Mouse (Mus musculus) liver, adult 2 months (tissue): ENCODE results near the gene Tada2b.
A peak's percentile ranks its signal among the peaks of the same experiment; 100 is the strongest.

ENCODE experiments used
- CTCF ChIP-seq: fragments of 200-500 bp; IDR thresholded peaks from 2 replicates; pipeline ENCODE4 v1.5.1; 2011; ENCODE audit warnings: low read depth, low read length, control low read depth
- POLR2A ChIP-seq: fragments of 200-500 bp; IDR thresholded peaks from 2 replicates; pipeline ENCODE4 v1.6.1; 2011; ENCODE audit warnings: low read length, control low read depth; ENCODE audit not compliant: insufficient read depth; ENCODE audit errors: extremely low read depth

DNA sequence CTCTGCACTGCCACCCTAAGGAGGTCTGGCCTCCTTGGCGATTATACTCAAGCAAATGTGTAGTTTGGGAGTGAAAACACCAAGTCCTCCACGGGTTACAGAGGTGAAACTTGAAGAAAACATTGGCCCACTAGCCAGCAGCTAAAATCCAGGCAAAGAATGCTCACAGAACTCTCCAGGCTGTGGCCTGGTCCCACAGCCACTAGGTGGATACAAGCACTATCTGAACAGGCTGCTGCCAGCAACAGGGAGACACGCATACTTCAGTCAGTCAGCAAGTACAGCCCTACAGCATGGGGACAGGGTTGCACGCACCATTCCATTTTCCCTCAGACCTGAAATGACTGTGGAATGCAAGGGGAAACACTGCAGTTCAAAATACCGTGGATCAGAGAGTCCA is 42.2 kb upstream of the Tada2b start:
- TF ChIP-seq POLR2A = no peak
- TF ChIP-seq CTCF = peak; percentile 54
